Mouse (Mus musculus) MEL (cell line): ENCODE data around the gene Slc5a11. TPM values are rescaled to one million over a fixed set of nuclear protein-coding genes. Genes with fewer than 3 reads are reported as not detected.

Source experiments
- DNase-seq: peaks from one replicate; pipeline ENCODE4 v3.0.0; 2011; ENCODE audit warnings: low read depth, low spot score
- H3K27ac ChIP-seq: 2 replicates; pipeline ENCODE4 v1.5.1; 2012; ENCODE audit warnings: low read depth, mild to moderate bottlenecking, control low read depth, low read length, moderate library complexity; ENCODE audit not compliant: control insufficient read depth
- H3K27me3 ChIP-seq, 2 experiments: fragments of 150-350 bp in 1 of 2; sonication (generic) in 1 of 2; 2 replicates each; pipeline ENCODE4 v1.6.1; 2012; ENCODE audit warnings: low read length in 2 of 2, mild to moderate bottlenecking in 2 of 2, improper control_type of control experiment in 1 of 2, moderate library complexity in 1 of 2; ENCODE audit not compliant: insufficient read depth in 2 of 2, control insufficient read depth in 1 of 2
- H3K36me3 ChIP-seq, 2 experiments: 2 replicates each; pipeline ENCODE4 v1.6.1; 2012 to 2014; ENCODE audit warnings: low read length in 2 of 2, improper control_type of control experiment in 1 of 2, inconsistent platforms in 1 of 2, mild to moderate bottlenecking in 1 of 2; ENCODE audit not compliant: insufficient read depth in 2 of 2, control insufficient read depth in 1 of 2
- H3K4me1 ChIP-seq, 2 experiments: fragments of 150-350 bp in 1 of 2; sonication (generic) in 1 of 2; 2 replicates each; pipeline ENCODE4 v1.6.1; 2012; ENCODE audit warnings: low read length in 2 of 2, improper control_type of control experiment in 1 of 2, mild to moderate bottlenecking in 1 of 2; ENCODE audit not compliant: insufficient read depth in 2 of 2, control insufficient read depth in 1 of 2
- H3K4me3 ChIP-seq, 2 experiments: fragments of 150-350 bp in 1 of 2; sonication (generic) in 1 of 2; 2 replicates each; pipeline ENCODE4 v1.5.1; 2012; ENCODE audit warnings: low read depth in 2 of 2, low read length in 2 of 2, mild to moderate bottlenecking in 2 of 2, moderate library complexity in 2 of 2, control low read depth in 1 of 2, improper control_type of control experiment in 1 of 2; ENCODE audit not compliant: control insufficient read depth in 1 of 2, insufficient read depth in 1 of 2
- H3K79me2 ChIP-seq: 2 replicates; pipeline ENCODE4 v1.6.1; 2012; ENCODE audit warnings: mild to moderate bottlenecking, low read length, moderate library complexity; ENCODE audit not compliant: control insufficient read depth, poor library complexity, insufficient read depth
- H3K9ac ChIP-seq: 2 replicates; pipeline ENCODE4 v1.6.1; 2012; ENCODE audit warnings: low read depth, mild to moderate bottlenecking, control low read depth, low read length, moderate library complexity; ENCODE audit not compliant: control insufficient read depth, poor library complexity, severe bottlenecking
- H3K9me3 ChIP-seq: fragments of 150-350 bp; sonication (generic); replicated peaks from 2 replicates; pipeline ENCODE4 v1.6.1; 2012; ENCODE audit warnings: mild to moderate bottlenecking, low read length, improper control_type of control experiment, moderate library complexity; ENCODE audit not compliant: insufficient read depth
- BHLHE40 ChIP-seq: IDR thresholded peaks from 2 replicates; pipeline ENCODE4 v1.6.1; 2012; ENCODE audit warnings: low read depth, mild to moderate bottlenecking, inconsistent platforms, low read length, improper control_type of control experiment, borderline replicate concordance
- CHD1 ChIP-seq: IDR thresholded peaks from 2 replicates; pipeline ENCODE4 v1.6.1; 2012; ENCODE audit warnings: low read depth, mild to moderate bottlenecking, inconsistent platforms, low read length, improper control_type of control experiment
- CHD2 ChIP-seq: IDR thresholded peaks from 2 replicates; pipeline ENCODE4 v1.6.1; 2011; ENCODE audit warnings: low read length, improper control_type of control experiment
- E2F4 ChIP-seq: IDR thresholded peaks from 2 replicates; pipeline ENCODE4 v1.6.1; 2011; ENCODE audit warnings: low read depth, low read length, improper control_type of control experiment, borderline replicate concordance
- ELF1 ChIP-seq: IDR thresholded peaks from 2 replicates; pipeline ENCODE4 v1.6.1; 2014; ENCODE audit warnings: low read depth, mild to moderate bottlenecking, inconsistent platforms, low read length, improper control_type of control experiment, moderate library complexity
- EP300 ChIP-seq, 2 experiments: IDR thresholded peaks; 2 replicates each; pipeline ENCODE4 v1.6.1; 2011; ENCODE audit warnings: improper control_type of control experiment in 2 of 2, low read length in 2 of 2, low read depth in 1 of 2, mild to moderate bottlenecking in 1 of 2
- GATA1 ChIP-seq: IDR thresholded peaks from 2 replicates; pipeline ENCODE4 v1.6.1; 2011; ENCODE audit warnings: low read depth, low read length, improper control_type of control experiment
- HCFC1 ChIP-seq: IDR thresholded peaks from 2 replicates; pipeline ENCODE4 v1.6.1; 2012; ENCODE audit warnings: low read depth, mild to moderate bottlenecking, inconsistent platforms, low read length, improper control_type of control experiment, moderate library complexity
- JUND ChIP-seq: IDR thresholded peaks from 2 replicates; pipeline ENCODE4 v1.6.1; 2011; ENCODE audit warnings: low read depth, mild to moderate bottlenecking, improper control_type of control experiment, low read length
- KAT2A ChIP-seq: conservative IDR thresholded peaks from 2 replicates; pipeline ENCODE4 v1.6.1; 2012; ENCODE audit warnings: low read depth, low read length, improper control_type of control experiment, inconsistent platforms
- MAX ChIP-seq: IDR thresholded peaks from 2 replicates; pipeline ENCODE4 v1.6.1; 2011; ENCODE audit warnings: low read length, improper control_type of control experiment
- MEF2A ChIP-seq: IDR thresholded peaks from 2 replicates; pipeline ENCODE4 v1.6.1; 2014; ENCODE audit warnings: low read depth, mild to moderate bottlenecking, inconsistent platforms, low read length, improper control_type of control experiment; ENCODE audit not compliant: poor library complexity, insufficient replicate concordance, severe bottlenecking; ENCODE audit errors: extremely low read depth
- MXI1 ChIP-seq: IDR thresholded peaks from 2 replicates; pipeline ENCODE4 v1.6.1; 2011; ENCODE audit warnings: mild to moderate bottlenecking, low read depth, low read length, improper control_type of control experiment
- MYB ChIP-seq: IDR thresholded peaks from 2 replicates; pipeline ENCODE4 v1.6.1; 2011; ENCODE audit warnings: mild to moderate bottlenecking, low read depth, low read length, improper control_type of control experiment
- MYC ChIP-seq: IDR thresholded peaks from 2 replicates; pipeline ENCODE4 v1.6.1; 2011; ENCODE audit warnings: low read depth, mild to moderate bottlenecking, low read length, improper control_type of control experiment, moderate library complexity
- NRF1 ChIP-seq: IDR thresholded peaks from 2 replicates; pipeline ENCODE4 v1.6.1; 2014; ENCODE audit warnings: low read depth, mild to moderate bottlenecking, inconsistent platforms, low read length, improper control_type of control experiment, moderate library complexity; ENCODE audit not compliant: poor library complexity, insufficient read depth, severe bottlenecking
- POLR2A ChIP-seq, 2 experiments: IDR thresholded peaks; 2 replicates each; pipeline ENCODE4 v1.6.1; 2011 to 2012; ENCODE audit warnings: low read length in 2 of 2, mild to moderate bottlenecking in 2 of 2, control low read depth in 1 of 2, improper control_type of control experiment in 1 of 2, low read depth in 1 of 2, moderate library complexity in 1 of 2; ENCODE audit not compliant: control insufficient read depth in 1 of 2, insufficient read depth in 1 of 2, poor library complexity in 1 of 2
- POLR2AphosphoS5 ChIP-seq: IDR thresholded peaks from 2 replicates; pipeline ENCODE4 v1.6.1; 2012; ENCODE audit warnings: low read depth, borderline replicate concordance, mild to moderate bottlenecking, inconsistent platforms, low read length, moderate library complexity, mixed read lengths
- RAD21 ChIP-seq: IDR thresholded peaks from 2 replicates; pipeline ENCODE4 v1.6.1; 2011; ENCODE audit warnings: mild to moderate bottlenecking, low read depth, low read length, improper control_type of control experiment
- SIN3A ChIP-seq: IDR thresholded peaks from 2 replicates; pipeline ENCODE4 v1.6.1; 2012; ENCODE audit warnings: low read length, improper control_type of control experiment, inconsistent platforms
- TBP ChIP-seq: IDR thresholded peaks from 2 replicates; pipeline ENCODE4 v1.8.0; 2011; ENCODE audit warnings: low read depth, low read length, improper control_type of control experiment
- ZC3H11A ChIP-seq: IDR thresholded peaks from 2 replicates; pipeline ENCODE4 v1.6.1; 2012; ENCODE audit warnings: low read depth, mild to moderate bottlenecking, inconsistent platforms, low read length, improper control_type of control experiment
- ZKSCAN1 ChIP-seq: IDR thresholded peaks from 2 replicates; pipeline ENCODE4 v1.6.1; 2012; ENCODE audit warnings: low read depth, mild to moderate bottlenecking, inconsistent platforms, low read length, improper control_type of control experiment, moderate library complexity
- ZMIZ1 ChIP-seq: IDR thresholded peaks from 2 replicates; pipeline ENCODE4 v1.6.1; 2012; ENCODE audit warnings: low read depth, mild to moderate bottlenecking, inconsistent platforms, low read length, improper control_type of control experiment, moderate library complexity
- polyA plus RNA-seq, 2 experiments: library from polyadenylated mRNA; stranded (reverse) in 1 of 2; unstranded in 1 of 2; fragments of >175 nt in 1 of 2; fragments of >200 nt in 1 of 2; gene quantifications; 2 replicates each; pipeline versions ENCODE4 v1.2.1 to v1.2.4; 2012; ENCODE audit warnings: low replicate concordance in 2 of 2, low read depth in 1 of 2; ENCODE audit not compliant: insufficient read length in 2 of 2, insufficient read depth in 1 of 2, missing spikeins in 1 of 2
- total RNA-seq: library from RNA; depleted of rRNA; stranded (reverse); fragments of 300-350 nt; gene quantifications from 2 replicates; pipeline ENCODE4 v1.2.3, GENCODE M21; 2012

Gene Slc5a11
- total and polyA plus RNA-seq, 3 experiments, result not detected

DNA sequence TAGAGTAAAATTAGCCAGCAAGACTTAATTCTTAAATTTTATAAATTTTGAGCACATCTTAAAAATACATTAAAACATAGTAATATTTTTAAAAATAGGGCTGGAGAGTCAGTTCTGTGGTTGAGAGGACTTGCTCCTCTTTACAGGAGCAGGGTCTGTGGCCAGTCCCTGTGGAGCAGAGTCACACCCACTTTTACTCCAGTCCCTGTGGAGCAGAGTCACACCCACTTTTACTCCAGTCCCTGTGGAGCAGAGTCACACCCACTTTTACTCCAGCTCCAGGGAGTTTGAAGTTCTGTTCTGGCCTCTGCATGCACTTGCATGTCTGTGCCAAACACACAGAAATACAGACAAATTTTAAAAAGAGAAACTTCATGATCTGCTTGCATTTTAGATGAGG is 37.4 kb upstream of the Slc5a11 start:
- no peaks in the 10 kb centered on the region for H3K79me2 ChIP-seq
- no peaks in the 10 kb centered on the region for H3K9me3 ChIP-seq
- no peak for TF ChIP-seq CHD2
- no peak for TF ChIP-seq MYB
- no peak for TF ChIP-seq SIN3A
- no peak for TF ChIP-seq BHLHE40
- no peak for TF ChIP-seq NRF1
- TF ChIP-seq MAX, result no peak
- no peak for TF ChIP-seq MYC
- TF ChIP-seq E2F4, result no peak
- no peak for TF ChIP-seq TBP
- TF ChIP-seq JUND, result no peak
- no peak for TF ChIP-seq RAD21
- no peak for TF ChIP-seq ELF1
- TF ChIP-seq, all 39 proteins: peak for 0
- Histone ChIP-seq H3K4me3 (no peak overlapping the region), H3K27me3 (no peaks in the 10 kb centered on the region), H3K27ac (no peak overlapping the region), H3K9ac (no peak overlapping the region), H3K36me3 (peaks cover 0 to 30% of the 10 kb centered on the region in 2 experiments; a peak in 2 of 4 replicates), H3K4me1 (no peaks in the 10 kb centered on the region; a peak in 1 of 4 replicates)
- no peak for DNase-seq

GRCm38 (mm10) chr7:123181787-123182701 is 32.5 kb upstream of the Slc5a11 start:
- TF ChIP-seq GATA1 (no peak), POLR2AphosphoS5 (no peak), ZMIZ1 (no peak), EP300 (IDR thresholded peaks at IDR 0.05; ENCODE audit: low read depth in 1 of 2, low read length in 2 of 2) (no peak), HCFC1 (no peak), CHD1 (no peak), KAT2A (no peak), MEF2A (no peak), ZKSCAN1 (no peak), SIN3A (no peak), CHD2 (no peak), TBP (no peak), POLR2A (IDR thresholded peaks at IDR 0.05; ENCODE audit: control insufficient read depth in 1 of 2, insufficient read depth in 1 of 2, low read depth in 1 of 2, low read length in 2 of 2, poor library complexity in 1 of 2) (no peak), ZC3H11A (no peak), E2F4 (no peak), MXI1 (no peak)
- no peaks in the 10 kb centered on the region for H3K9me3 ChIP-seq
- no peaks in the 10 kb centered on the region for H3K79me2 ChIP-seq
- no peaks in the 10 kb centered on the region for H3K4me1 ChIP-seq
- no peak overlapping the region for H3K27ac ChIP-seq
- no peak for DNase-seq
- no peak overlapping the region for H3K4me3 ChIP-seq
- H3K9ac ChIP-seq, result no peak overlapping the region
- no peaks in the 10 kb centered on the region for H3K27me3 ChIP-seq
- peaks cover 0 to 32% of the 10 kb centered on the region in 2 experiments; a peak in 2 of 4 replicates for H3K36me3 ChIP-seq
